Mouse (Mus musculus): Measurements from ENCODE around the gene Itm2c.

Itm2c gene

GRCm38 (mm10) chr1:85899388-85899761 is 5.3 kb downstream of the Itm2c start:
- no peak for DNase-seq (ENCODE audit: low spot score)

- DNase-seq (ENCODE audit: low spot score): no peak
These were observed 6.6 kb downstream of the Itm2c start for GRCm38 (mm10) chr1:85900521-85901333.

GRCm38 (mm10) chr1:85901516-85902107 is 7.5 kb downstream of the Itm2c start:
- no peak for DNase-seq (ENCODE audit: low spot score)

- no peak for DNase-seq (ENCODE audit: low spot score)
These were observed 8.1 kb downstream of the Itm2c start for GRCm38 (mm10) chr1:85902108-85902561.

GRCm38 (mm10) chr1:85906892-85907291 is 12.8 kb downstream of the Itm2c start:
- no peak for DNase-seq (ENCODE audit: low spot score)

- DNase-seq (ENCODE audit: low spot score): no peak
These were observed 14.9 kb downstream of the Itm2c start for GRCm38 (mm10) chr1:85908754-85909590.

GRCm38 (mm10) chr1:85913078-85913755 is 19.1 kb downstream of the Itm2c start:
- DNase-seq (ENCODE audit: low spot score): no peak

- no peak for DNase-seq (ENCODE audit: low spot score)
These were observed 21.8 kb downstream of the Itm2c start for GRCm38 (mm10) chr1:85915890-85916289.

- DNase-seq (ENCODE audit: low spot score): no peak
These were observed 22.9 kb downstream of the Itm2c start for GRCm38 (mm10) chr1:85916830-85917450.

GRCm38 (mm10) chr1:85919621-85920020 is 25.5 kb downstream of the Itm2c start:
- DNase-seq (ENCODE audit: low spot score): no peak

GRCm38 (mm10) chr1:85921725-85922124 is 27.6 kb downstream of the Itm2c start:
- no peak for DNase-seq (ENCODE audit: low spot score)

GRCm38 (mm10) chr1:85922127-85922864 is 28.2 kb downstream of the Itm2c start:
- DNase-seq (ENCODE audit: low spot score): no peak

GRCm38 (mm10) chr1:85922865-85923211 is 28.8 kb downstream of the Itm2c start:
- no peak for DNase-seq (ENCODE audit: low spot score)

- no peak for DNase-seq (ENCODE audit: low spot score)
These were observed 31.1 kb downstream of the Itm2c start for GRCm38 (mm10) chr1:85925183-85925582.

GRCm38 (mm10) chr1:85928057-85928687 is 34.1 kb downstream of the Itm2c start, which contains the start of gene 4933407L21Rik:
Gene 4933407L21Rik (plus strand): TSS chr1:85928483.
- no peak for DNase-seq (ENCODE audit: low spot score)

GRCm38 (mm10) chr1:85928688-85929065 is 34.6 kb downstream of the Itm2c start:
- DNase-seq (ENCODE audit: low spot score): no peak

- DNase-seq (ENCODE audit: low spot score): no peak
These were observed 35.3 kb downstream of the Itm2c start for GRCm38 (mm10) chr1:85929406-85929805.

- no peak for DNase-seq (ENCODE audit: low spot score)
These were observed 37.1 kb downstream of the Itm2c start for GRCm38 (mm10) chr1:85931170-85931569.

- DNase-seq (ENCODE audit: low spot score): no peak
These were observed 39.1 kb downstream of the Itm2c start for GRCm38 (mm10) chr1:85933226-85933625.

Measured in testis, postnatal 10 days (tissue).